Mouse (Mus musculus): Measurements from ENCODE around the gene Acox1. TPM values are rescaled to one million over a fixed set of nuclear protein-coding genes. Genes with fewer than 3 reads are reported as not detected.
A peak's percentile ranks its signal among the peaks of the same experiment; 100 is the strongest.

Gene Acox1
- polyA plus RNA-seq, 1 experiment = 18.0 TPM

DNA sequence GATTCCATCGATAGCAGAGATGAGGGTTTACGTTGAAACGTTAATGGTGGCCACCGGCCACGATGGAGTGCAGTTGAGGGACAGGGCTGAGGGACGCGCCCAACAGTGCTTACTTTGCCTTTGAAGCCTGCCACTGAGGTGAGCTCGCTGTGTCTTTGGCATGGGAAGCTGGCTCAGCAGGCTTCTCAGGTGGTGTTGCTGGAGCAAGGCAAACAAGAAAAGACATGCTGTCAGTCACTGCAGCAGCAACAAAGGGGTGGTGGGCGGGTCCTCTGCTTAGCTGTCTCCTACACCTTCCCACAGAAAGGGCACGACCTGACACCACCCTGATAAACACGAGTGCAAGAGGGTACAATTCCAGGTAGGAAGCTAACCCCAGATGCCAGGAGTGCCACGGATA is 37.5 kb downstream of the Acox1 start:
- H3K27ac ChIP-seq (ENCODE audit: insufficient read depth, low read length) = no peak overlapping the region
- no peak for TF ChIP-seq POLR2A (IDR thresholded peaks at IDR 0.05; ENCODE audit: insufficient read depth, low read length)
- TF ChIP-seq EP300 (IDR thresholded peaks at IDR 0.05; ENCODE audit: insufficient read depth, low read depth, low read length) = peak; percentile 66; the same call in 1 of the 2 replicates
- TF ChIP-seq CTCF (IDR thresholded peaks at IDR 0.05; ENCODE audit: low read depth, low read length) = no peak
- no peaks in the 10 kb centered on the region for H3K36me3 ChIP-seq (ENCODE audit: control insufficient read depth, insufficient read depth, low read length, poor library complexity, severe bottlenecking)

DNA sequence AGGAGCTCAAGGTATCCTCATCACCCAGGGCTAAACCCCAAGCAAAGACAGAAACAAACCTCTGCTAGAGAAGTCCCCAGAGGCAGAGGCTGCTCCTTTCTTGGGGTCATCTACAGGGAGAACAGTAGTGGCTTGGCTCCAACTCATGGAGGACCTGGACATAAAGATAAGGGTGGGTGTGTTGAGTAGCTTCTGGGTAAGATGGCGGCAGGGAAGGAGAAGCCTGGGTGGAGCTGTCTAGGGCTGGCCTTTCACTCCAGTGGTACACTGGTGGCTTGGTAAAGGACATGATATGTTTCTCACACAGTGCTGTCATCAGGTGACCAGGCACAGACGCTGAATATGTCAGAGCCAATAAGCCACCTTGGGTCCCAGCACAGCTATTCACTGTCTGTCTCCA is 47.9 kb downstream of the Acox1 start:
- Histone ChIP-seq H3K4me1 (ENCODE audit: control insufficient read depth, insufficient read depth, low read length) (no peaks in the 10 kb centered on the region), H3K9me3 (replicated peaks; ENCODE audit: control insufficient read depth, insufficient read depth, low read length, poor library complexity, severe bottlenecking) (no peaks in the 10 kb centered on the region), H3K36me3 (ENCODE audit: control insufficient read depth, insufficient read depth, low read length, poor library complexity, severe bottlenecking) (peaks cover 2% of the 10 kb centered on the region; the same call in 1 of the 2 replicates), H3K27ac (ENCODE audit: insufficient read depth, low read length) (no peak overlapping the region), H3K4me3 (ENCODE audit: low read depth, low read length) (no peak overlapping the region), H3K27me3 (ENCODE audit: control insufficient read depth, insufficient read depth, low read length, poor library complexity, severe bottlenecking) (no peaks in the 10 kb centered on the region), H3K9ac (ENCODE audit: low read depth, poor library complexity, severe bottlenecking) (no peak overlapping the region)
- TF ChIP-seq EP300 (IDR thresholded peaks at IDR 0.05; ENCODE audit: insufficient read depth, low read depth, low read length) (no peak), CTCF (IDR thresholded peaks at IDR 0.05; ENCODE audit: low read depth, low read length) (no peak), POLR2A (IDR thresholded peaks at IDR 0.05; ENCODE audit: insufficient read depth, low read length) (no peak)

More for the DNA sequence above, 37.5 kb downstream of the Acox1 start:
- Histone ChIP-seq H3K27me3 (ENCODE audit: control insufficient read depth, insufficient read depth, low read length, poor library complexity, severe bottlenecking) (no peaks in the 10 kb centered on the region), H3K4me1 (ENCODE audit: control insufficient read depth, insufficient read depth, low read length) (peaks cover 4% of the 10 kb centered on the region), H3K4me3 (ENCODE audit: low read depth, low read length) (no peak overlapping the region), H3K9me3 (replicated peaks; ENCODE audit: control insufficient read depth, insufficient read depth, low read length, poor library complexity, severe bottlenecking) (no peaks in the 10 kb centered on the region), H3K9ac (ENCODE audit: low read depth, poor library complexity, severe bottlenecking) (no peak overlapping the region)

- Histone ChIP-seq H3K36me3 (ENCODE audit: control insufficient read depth, insufficient read depth, low read length, poor library complexity, severe bottlenecking) (peaks cover 2% of the 10 kb centered on the region; the same call in 1 of the 2 replicates), H3K9me3 (replicated peaks; ENCODE audit: control insufficient read depth, insufficient read depth, low read length, poor library complexity, severe bottlenecking) (no peaks in the 10 kb centered on the region), H3K27ac (ENCODE audit: insufficient read depth, low read length) (no peak overlapping the region), H3K4me3 (ENCODE audit: low read depth, low read length) (no peak overlapping the region), H3K9ac (ENCODE audit: low read depth, poor library complexity, severe bottlenecking) (no peak overlapping the region), H3K27me3 (ENCODE audit: control insufficient read depth, insufficient read depth, low read length, poor library complexity, severe bottlenecking) (no peaks in the 10 kb centered on the region), H3K4me1 (ENCODE audit: control insufficient read depth, insufficient read depth, low read length) (no peaks in the 10 kb centered on the region)
- TF ChIP-seq POLR2A (IDR thresholded peaks at IDR 0.05; ENCODE audit: insufficient read depth, low read length) (no peak), CTCF (IDR thresholded peaks at IDR 0.05; ENCODE audit: low read depth, low read length) (no peak), EP300 (IDR thresholded peaks at IDR 0.05; ENCODE audit: insufficient read depth, low read depth, low read length) (no peak)
Observed at GRCm38 (mm10) chr11:116149341-116149740, 49.5 kb downstream of the Acox1 start.

DNA sequence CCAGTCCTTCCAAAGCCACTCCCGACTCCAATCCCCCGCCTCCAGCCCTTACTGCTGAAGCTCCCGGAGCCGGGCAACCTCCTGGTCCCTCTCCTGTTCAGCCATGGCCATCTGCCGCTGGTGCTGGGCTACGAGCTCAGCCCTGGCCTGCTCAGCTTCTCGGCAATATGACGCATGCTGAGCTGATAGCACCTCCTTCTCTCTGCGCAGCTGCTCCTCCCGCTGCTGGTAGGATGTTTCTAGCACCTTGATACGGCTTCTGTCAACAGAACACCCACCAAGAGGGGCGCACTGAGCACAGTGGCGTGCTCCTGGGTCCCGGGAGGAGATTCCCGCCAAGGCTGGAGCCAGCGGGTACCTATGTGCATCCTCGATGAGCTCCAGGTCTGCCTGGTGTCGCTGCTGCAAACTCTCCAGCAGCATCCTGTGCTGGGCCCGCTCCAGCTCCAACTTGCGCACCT is 50.1 kb downstream of the Acox1 start:
- H3K27me3 ChIP-seq (ENCODE audit: control insufficient read depth, insufficient read depth, low read length, poor library complexity, severe bottlenecking) = no peaks in the 10 kb centered on the region
- no peaks in the 10 kb centered on the region for H3K9me3 ChIP-seq (replicated peaks; ENCODE audit: control insufficient read depth, insufficient read depth, low read length, poor library complexity, severe bottlenecking)
- peaks cover 2% of the 10 kb centered on the region; the same call in 1 of the 2 replicates for H3K36me3 ChIP-seq (ENCODE audit: control insufficient read depth, insufficient read depth, low read length, poor library complexity, severe bottlenecking)
- no peaks in the 10 kb centered on the region for H3K4me1 ChIP-seq (ENCODE audit: control insufficient read depth, insufficient read depth, low read length)
- TF ChIP-seq EP300 (IDR thresholded peaks at IDR 0.05; ENCODE audit: insufficient read depth, low read depth, low read length) (no peak), CTCF (IDR thresholded peaks at IDR 0.05; ENCODE audit: low read depth, low read length) (no peak), POLR2A (IDR thresholded peaks at IDR 0.05; ENCODE audit: insufficient read depth, low read length) (no peak)
- no peak overlapping the region for H3K27ac ChIP-seq (ENCODE audit: insufficient read depth, low read length)
- no peak overlapping the region for H3K9ac ChIP-seq (ENCODE audit: low read depth, poor library complexity, severe bottlenecking)
- H3K4me3 ChIP-seq (ENCODE audit: low read depth, low read length) = no peak overlapping the region

- TF ChIP-seq CTCF (IDR thresholded peaks at IDR 0.05; ENCODE audit: low read depth, low read length) (no peak), POLR2A (IDR thresholded peaks at IDR 0.05; ENCODE audit: insufficient read depth, low read length) (no peak), EP300 (IDR thresholded peaks at IDR 0.05; ENCODE audit: insufficient read depth, low read depth, low read length) (no peak)
- H3K4me1 ChIP-seq (ENCODE audit: control insufficient read depth, insufficient read depth, low read length) = peaks cover 5% of the 10 kb centered on the region
- no peaks in the 10 kb centered on the region for H3K36me3 ChIP-seq (ENCODE audit: control insufficient read depth, insufficient read depth, low read length, poor library complexity, severe bottlenecking)
- no peaks in the 10 kb centered on the region for H3K27me3 ChIP-seq (ENCODE audit: control insufficient read depth, insufficient read depth, low read length, poor library complexity, severe bottlenecking)
- no peak overlapping the region for H3K9ac ChIP-seq (ENCODE audit: low read depth, poor library complexity, severe bottlenecking)
- H3K27ac ChIP-seq (ENCODE audit: insufficient read depth, low read length) = no peak overlapping the region
- no peak overlapping the region for H3K4me3 ChIP-seq (ENCODE audit: low read depth, low read length)
- no peaks in the 10 kb centered on the region for H3K9me3 ChIP-seq (replicated peaks; ENCODE audit: control insufficient read depth, insufficient read depth, low read length, poor library complexity, severe bottlenecking)
Observed at GRCm38 (mm10) chr11:116146294-116146985, 52.4 kb downstream of the Acox1 start.

All from ES-Bruce4 (cell line).